Mouse (Mus musculus) gonadal fat pad, adult 2 months (tissue): ENCODE results near the gene Trim46. TPM values are rescaled to one million over a fixed set of nuclear protein-coding genes. Genes with fewer than 3 reads are reported as not detected.
"Not testable (repeated sequence)": the region's sequence is repeated elsewhere in the genome, so short reads cannot be mapped to it uniquely, and the experiment has no call there.

Source experiments
- DNase-seq: peaks from one replicate; pipeline ENCODE4 v3.0.0-alpha.2; 2012; ENCODE audit warnings: low read depth
- polyA plus RNA-seq: library from polyadenylated mRNA; depleted of rRNA; stranded (reverse); fragments of >200 nt; gene quantifications from 2 replicates; pipeline ENCODE4 v1.2.3, GENCODE M21; 2012

Trim46 gene
- polyA plus RNA-seq, 1 experiment: 3.3 TPM

DNA sequence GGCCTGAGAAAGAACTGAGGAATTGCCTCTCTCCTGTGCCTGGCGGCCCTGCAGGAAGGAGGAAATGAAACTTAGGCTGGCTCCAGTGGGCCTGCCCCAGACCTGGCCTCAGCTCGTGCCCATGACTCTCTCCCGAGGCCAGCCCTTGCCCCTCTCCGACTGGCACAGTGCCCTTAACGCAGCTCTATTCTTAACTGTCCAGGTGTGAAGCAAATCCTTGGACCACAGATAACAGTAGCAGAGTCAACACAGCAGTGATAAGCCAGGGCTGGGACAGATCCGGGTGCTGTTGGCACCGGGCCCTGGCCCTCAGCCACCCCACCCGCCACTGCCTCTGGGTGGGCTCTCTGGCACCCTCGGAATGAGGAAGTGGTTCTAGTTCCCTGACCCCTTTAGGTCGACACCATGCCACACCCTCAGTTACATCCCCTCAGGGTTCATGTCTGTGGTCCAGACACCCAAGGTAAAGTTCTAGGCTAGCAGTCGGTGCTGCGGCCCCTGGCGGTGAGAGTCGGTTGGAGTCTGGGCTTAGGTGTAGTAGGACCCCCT, 12.5 kb downstream of the Trim46 start:
- DNase-seq: no peak

DNA sequence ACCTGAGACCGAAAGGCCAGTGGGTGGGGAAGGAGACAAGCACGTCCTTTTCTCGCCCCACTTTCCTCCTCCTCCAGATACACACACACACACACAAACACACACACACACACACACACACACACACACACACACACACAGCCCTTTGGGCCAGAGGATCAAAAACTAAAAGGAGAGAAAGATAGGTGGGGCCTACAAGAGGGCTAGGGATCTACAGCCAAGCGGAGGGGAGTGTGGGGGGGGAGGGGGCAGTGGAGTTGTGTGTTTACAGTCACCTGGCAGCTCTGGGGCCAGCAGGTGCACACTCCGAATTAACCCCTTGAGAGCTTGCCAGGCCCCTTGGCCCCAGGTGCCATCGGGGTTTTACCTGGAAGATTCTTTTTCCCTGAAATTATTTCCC, 13.5 kb downstream of the Trim46 start:
- no peak for DNase-seq

GRCm38 (mm10) chr3:89231772-89232275, 14.3 kb downstream of the Trim46 start:
- DNase-seq: no peak

GRCm38 (mm10) chr3:89231345-89231744, 14.8 kb downstream of the Trim46 start:
- DNase-seq: no peak

- DNase-seq: no peak
Observed at GRCm38 (mm10) chr3:89230561-89230960, 15.5 kb downstream of the Trim46 start.

GRCm38 (mm10) chr3:89229276-89229675, 16.8 kb downstream of the Trim46 start:
- no peak for DNase-seq

- DNase-seq: no peak
Observed at GRCm38 (mm10) chr3:89228836-89229235, 17.3 kb downstream of the Trim46 start, which contains the start of gene Muc1. TSS of gene Muc1 (plus strand) at chr3:89229057.

DNA sequence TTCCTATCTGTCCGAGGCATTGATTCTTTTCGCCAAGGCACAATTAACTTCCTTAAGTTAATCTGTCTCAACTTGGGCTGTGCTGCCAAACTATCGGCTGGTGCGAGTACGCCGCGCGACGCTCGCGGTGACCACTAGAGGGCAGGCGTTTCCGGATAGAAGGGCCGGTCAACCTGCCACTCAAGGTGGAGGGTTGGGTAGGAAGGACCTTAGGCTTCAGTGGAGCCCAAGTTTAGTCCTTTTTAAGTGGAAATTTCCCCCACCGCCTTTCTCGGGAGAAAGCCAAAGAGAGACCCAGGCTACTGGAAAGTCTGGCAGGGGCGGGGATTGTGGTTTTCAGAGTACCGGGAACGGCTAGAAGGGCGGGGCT, 17.9 kb downstream of the Trim46 start:
- no peak for DNase-seq

DNA sequence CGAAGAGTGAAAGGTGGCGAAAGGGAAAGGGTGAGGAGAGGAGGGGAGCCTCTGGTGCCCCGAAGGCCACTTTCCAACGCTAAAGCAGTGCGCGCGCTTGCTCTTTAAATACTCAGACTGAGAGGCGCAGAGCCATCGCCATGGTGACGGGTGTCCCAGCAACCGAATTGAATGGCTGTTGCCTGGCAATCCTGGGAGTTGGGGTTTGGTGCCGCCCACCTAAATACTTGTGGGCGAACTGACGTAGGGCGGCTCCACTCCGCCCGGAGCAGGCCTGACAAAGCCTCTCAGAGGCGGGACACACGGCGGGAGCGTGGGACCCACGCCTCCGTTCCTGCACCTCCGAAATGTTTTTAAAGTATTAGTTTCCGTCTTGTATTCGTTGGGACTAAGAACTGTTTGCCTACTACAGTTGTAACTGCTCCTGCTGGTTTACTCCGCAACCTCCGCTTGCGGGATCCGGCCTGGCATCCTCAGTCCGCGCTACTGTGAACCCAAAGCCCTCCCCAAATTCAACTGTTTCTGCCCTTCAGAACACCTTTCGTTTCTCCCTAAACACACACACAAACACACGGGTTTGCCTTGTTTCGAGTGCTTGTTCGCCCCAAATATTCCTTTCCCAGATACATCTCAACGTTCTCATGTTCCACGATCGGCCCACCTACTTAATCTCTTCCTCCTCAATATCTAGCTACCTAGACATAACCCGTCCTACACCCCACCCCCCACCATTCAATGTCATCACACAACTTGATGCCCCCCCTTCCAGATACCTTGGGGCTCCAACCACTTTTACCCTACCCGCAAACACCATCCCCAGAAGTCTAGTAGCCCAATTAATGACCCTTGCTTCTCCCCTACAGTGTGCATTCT, 18.6 kb downstream of the Trim46 start:
- no peak for DNase-seq

GRCm38 (mm10) chr3:89226900-89227299, 19.2 kb downstream of the Trim46 start, which contains the start of gene Mtx1:
TSS of gene Mtx1 (minus strand) at chr3:89227088.
- no peak for DNase-seq

- DNase-seq: no peak
Observed at GRCm38 (mm10) chr3:89226361-89226760, 19.7 kb downstream of the Trim46 start.

DNA sequence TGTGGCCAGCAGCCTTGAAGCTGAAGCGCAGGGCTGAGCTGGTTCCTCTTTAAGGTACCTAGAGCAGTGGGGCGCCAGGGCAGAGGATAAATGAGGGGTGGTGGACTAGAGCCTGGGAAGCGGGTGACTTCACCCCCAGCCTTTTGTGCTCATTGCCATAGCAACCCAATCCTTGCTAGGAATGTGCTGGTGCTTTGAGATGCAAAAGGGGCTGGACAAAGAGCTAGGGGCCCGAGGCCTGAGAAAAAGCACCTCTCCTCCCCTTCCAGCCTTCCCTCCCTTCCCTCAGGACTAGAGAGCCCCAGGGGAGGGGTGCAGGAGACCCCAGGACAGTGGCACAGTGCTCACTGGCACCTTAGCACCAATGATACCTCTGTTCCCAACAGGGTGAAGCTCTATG, 20.2 kb downstream of the Trim46 start:
- DNase-seq: no peak

GRCm38 (mm10) chr3:89225321-89225815, 20.7 kb downstream of the Trim46 start:
- DNase-seq: no peak

GRCm38 (mm10) chr3:89224796-89225195, 21.3 kb downstream of the Trim46 start:
- no peak for DNase-seq

DNA sequence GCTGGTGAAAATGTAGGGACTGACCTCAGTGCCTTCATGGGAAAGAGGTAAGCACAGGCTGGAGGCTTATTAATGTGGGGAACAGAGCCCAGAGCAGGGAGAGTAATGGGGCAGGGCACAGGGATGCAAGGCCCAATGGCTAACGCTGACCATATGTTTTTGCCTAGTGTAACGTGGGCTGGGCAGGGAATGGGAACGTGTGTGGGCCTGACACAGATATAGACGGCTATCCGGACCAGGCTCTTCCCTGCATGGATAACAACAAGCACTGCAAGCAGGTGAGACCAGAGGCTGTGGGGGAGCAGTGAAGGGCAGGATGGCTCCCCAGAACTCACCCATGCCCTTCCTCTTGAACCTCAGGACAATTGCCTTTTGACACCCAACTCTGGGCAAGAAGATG, 24.9 kb downstream of the Trim46 start:
- DNase-seq: no peak

GRCm38 (mm10) chr3:89219546-89219945, 26.6 kb downstream of the Trim46 start:
- no peak for DNase-seq

- no peak for DNase-seq
Observed at GRCm38 (mm10) chr3:89218271-89218670, 27.8 kb downstream of the Trim46 start.

DNA sequence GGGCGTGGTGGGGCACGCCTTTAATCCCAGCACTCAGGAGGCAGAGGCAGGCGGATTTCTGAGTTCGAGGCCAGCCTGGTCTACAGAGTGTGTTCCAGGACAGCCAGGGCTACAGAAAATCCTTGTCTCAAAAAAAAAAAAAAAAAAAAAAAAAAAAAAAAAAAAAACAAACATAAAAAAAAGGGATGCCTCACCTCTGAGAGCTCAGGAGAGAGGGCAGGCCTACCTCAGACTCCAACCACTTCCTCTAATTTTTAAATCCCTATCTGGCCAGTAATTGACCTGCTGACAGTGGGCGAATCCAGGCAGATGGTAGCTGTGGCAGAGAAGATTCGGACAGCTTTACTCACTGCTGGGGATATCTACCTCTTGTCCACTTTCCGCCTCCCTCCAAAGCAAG, 29.7 kb downstream of the Trim46 start:
- not testable (repeated sequence) for DNase-seq

- DNase-seq: no peak
Observed at GRCm38 (mm10) chr3:89215853-89216252, 30.3 kb downstream of the Trim46 start.

GRCm38 (mm10) chr3:89214681-89215411, 31.3 kb downstream of the Trim46 start, which contains the start of gene Thbs3:
TSS of gene Thbs3 (plus strand) at chr3:89215180.
- DNase-seq: no peak

- DNase-seq: no peak
Observed at GRCm38 (mm10) chr3:89213803-89214530, 32.1 kb downstream of the Trim46 start.
